ENCODE assay signal across 28 mouse cellular contexts in the genomic region with DNA sequence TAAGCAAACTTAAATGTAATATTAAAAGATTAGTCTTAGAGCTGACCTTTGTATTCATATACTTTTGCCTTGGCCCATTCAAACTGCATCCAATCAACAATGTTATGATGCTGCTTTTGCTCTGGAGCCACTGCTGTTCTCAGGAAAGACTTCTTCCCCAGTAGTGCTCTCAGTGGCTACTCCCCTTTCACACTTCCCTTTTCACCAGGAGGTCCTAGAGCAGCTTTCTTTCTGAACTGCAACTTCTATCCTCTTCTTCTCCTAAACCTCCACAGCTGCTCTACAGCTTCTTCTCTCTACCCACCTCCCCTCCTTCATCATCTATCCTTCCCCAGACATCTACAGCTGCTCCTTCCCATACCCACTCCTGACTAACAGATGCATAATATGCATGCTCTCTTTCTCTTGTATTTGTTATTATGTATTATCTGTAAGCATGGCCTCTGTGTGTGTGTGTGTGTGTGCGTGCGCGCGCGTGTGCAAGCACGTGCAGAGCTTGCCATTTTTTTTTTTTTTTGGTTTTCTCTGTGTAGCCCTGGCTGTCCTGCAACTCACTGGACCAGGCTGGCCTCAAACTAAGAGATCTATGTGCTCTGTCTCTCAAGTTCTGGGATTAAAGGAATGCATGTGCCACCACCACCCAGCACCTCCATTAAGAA. TPM values are rescaled to one million over a fixed set of nuclear protein-coding genes. Genes with fewer than 3 reads are reported as not detected.
A peak's percentile ranks its signal among the peaks of the same experiment; 100 is the strongest.
DNase-seq lines count a peak whose midpoint lies in the region; ATAC-seq lines count a peak whose summit lies in the region.
"Had no signal": no experiment of that assay in that cellular context is flagged by ENCODE, and none has a peak within 500 bp of the region (broad histone marks: within the 10 kb centered on the region; RNA-seq: fewer than 3 reads in every experiment).

No protein-coding gene starts in this region.

- H3K4me1 ChIP-seq in forebrain, embryonic 12.5 days = peaks cover 13% of the 10 kb centered on the region
- H3K4me1 ChIP-seq: heart, embryonic 12.5 days; heart, embryonic 15.5 days had no signal

- no peaks in the 10 kb centered on the region for H3K27me3 ChIP-seq in splenic B cell, adult 2 months (ENCODE audit: control insufficient read depth, insufficient read depth, low read length, poor library complexity, severe bottlenecking)
- no peaks in the 10 kb centered on the region for H3K27me3 ChIP-seq in forebrain, embryonic 12.5 days
- H3K27me3 ChIP-seq: heart, embryonic 12.5 days; heart, embryonic 15.5 days; hindbrain, embryonic 13.5 days; Patski had no signal

- DNase-seq in A20 (ENCODE audit: low read depth, low spot score) (peak; percentile 56), MEL-GATA-1-ER (ENCODE audit: extremely low read depth, low read depth) (peak; percentile 19)
- DNase-seq in splenic B cell, adult 2 months (ENCODE audit: low read depth, low spot score) = peak; percentile 35
- no peak for DNase-seq in testis, postnatal 14 days (ENCODE audit: low spot score)
- DNase-seq in c-Kit-positive CD71-positive TER-119-positive erythroid progenitor cells, embryonic 14.5 days (ENCODE audit: low spot score) = no peak
- DNase-seq: adrenal gland, adult 2 months; adrenal gland, postnatal 14 days; B cell, adult 2 months; cerebellum, adult 11-12 months; cerebellum, adult 8-10 months; cerebellum, postnatal 10 days; cerebellum, postnatal 36 days; forebrain, postnatal 0 days; gastrocnemius, adult 2 months; gastrocnemius, postnatal 14 days; heart, adult 18-20 months; heart, postnatal 10 days; heart, postnatal 36 days had no signal

- no peak overlapping the region for H3K9ac ChIP-seq in forebrain, embryonic 12.5 days
- H3K9ac ChIP-seq: forebrain, postnatal 0 days; heart, embryonic 12.5 days; heart, embryonic 15.5 days; hindbrain, embryonic 13.5 days had no signal

- H3K36me3 ChIP-seq in splenic B cell, adult 2 months (ENCODE audit: control insufficient read depth, insufficient read depth, low read length, poor library complexity, severe bottlenecking) = peaks cover 29% of the 10 kb centered on the region
- peaks cover 57% of the 10 kb centered on the region for H3K36me3 ChIP-seq in forebrain, embryonic 12.5 days (replicated peaks)

- no peak overlapping the region for H3K27ac ChIP-seq in forebrain, embryonic 12.5 days
- H3K27ac ChIP-seq: forebrain, embryonic 10.5 days; gastrocnemius, adult 2 months; heart, embryonic 15.5 days; hindbrain, embryonic 10.5 days; hindbrain, embryonic 13.5 days had no signal

- H3K4me3 ChIP-seq in forebrain, embryonic 12.5 days (replicated peaks) = no peak overlapping the region
- H3K4me3 ChIP-seq: forebrain, embryonic 10.5 days; gastrocnemius, adult 2 months; heart, embryonic 12.5 days; heart, embryonic 15.5 days; hindbrain, embryonic 10.5 days; hindbrain, embryonic 13.5 days had no signal

- no peak overlapping the region for H3K4me2 ChIP-seq in forebrain, embryonic 12.5 days
- H3K4me2 ChIP-seq: heart, embryonic 12.5 days; heart, embryonic 15.5 days; hindbrain, embryonic 13.5 days had no signal

- ATAC-seq in megakaryocyte, adult 5-6 weeks (ENCODE audit: poor library complexity, severe bottlenecking) = peak; percentile 75
- ATAC-seq in forebrain, embryonic 12.5 days (ENCODE audit: low FRiP score) = no peak
- ATAC-seq: forebrain, embryonic 14.5 days; forebrain, postnatal 0 days; hindbrain, embryonic 16.5 days; Patski had no signal

- 100% methylated on average over 6 of the region's 6 CpGs for WGBS in forebrain, embryonic 12.5 days

- no peaks in the 10 kb centered on the region for H3K9me3 ChIP-seq in forebrain, embryonic 12.5 days
- H3K9me3 ChIP-seq: forebrain, embryonic 10.5 days; heart, embryonic 12.5 days; heart, embryonic 15.5 days; hindbrain, embryonic 10.5 days; hindbrain, embryonic 13.5 days had no signal

RNA-seq across cellular contexts. Expression of a gene that starts 44.2 kb away (rescaled TPM):
- 366 and 385 TPM in 2 replicates for total RNA-seq in megakaryocyte, adult 5-6 weeks (2015)
- total RNA-seq in megakaryocyte, adult 5-6 weeks (2017) = 356 and 454 TPM in 2 replicates
- 137 and 150 TPM in 2 replicates for polyA plus RNA-seq in forebrain, embryonic 12.5 days (2016; fragmentation: Nextera tagmentation; extraction: Ambion mirVana)

Comparison
In these comparisons a context has a peak if more than half of its experiments do, and no peak if none do; other contexts are left out.
1. DNase-seq: peak in A20 (single experiment), MEL-GATA-1-ER (single experiment) and splenic B cell, adult 2 months (single experiment); none in testis, postnatal 14 days (single experiment) and c-Kit-positive CD71-positive TER-119-positive erythroid progenitor cells, embryonic 14.5 days (single experiment).